Mouse (Mus musculus): ENCODE measurements around the gene Saa2.
A peak's percentile ranks its signal among the peaks of the same experiment; 100 is the strongest.
"Not testable (repeated sequence)": the region's sequence is repeated elsewhere in the genome, so short reads cannot be mapped to it uniquely, and the experiment has no call there.

The Saa2 gene

GRCm38 (mm10) chr7:46751490-46751889 lies at the start of gene Saa2:
Saa2 (plus strand) TSS chr7:46751790.
- no peak for DNase-seq (ENCODE audit: low spot score in 2 of 2)

DNA sequence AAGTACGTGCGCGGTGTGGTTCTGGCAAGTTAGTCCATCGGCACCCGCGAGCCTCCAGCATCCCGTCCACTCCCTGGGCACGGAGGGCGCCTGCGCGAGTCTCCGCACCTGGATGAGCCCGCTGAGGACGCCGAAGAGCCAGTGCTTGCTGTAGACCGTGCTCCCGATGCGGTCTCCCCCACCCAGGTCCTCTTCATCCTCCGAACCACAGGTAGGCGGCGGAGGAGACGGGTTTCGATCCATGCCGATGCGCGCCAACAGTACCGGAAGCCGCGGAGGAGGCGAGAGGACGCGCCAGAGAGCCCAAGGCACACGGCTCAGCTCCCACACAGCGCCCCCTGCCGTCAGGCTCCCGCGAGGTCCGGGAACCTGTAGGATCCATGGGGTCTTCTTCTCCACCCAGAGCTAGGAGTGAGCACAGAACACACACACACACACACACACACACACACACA lies 41.2 kb upstream of the Saa2 start, which contains the start of gene Saal1:
TSS of gene Saal1 (minus strand) at position 291 of the 455 bp plus-strand sequence.
- peak; percentile 80 to 93 for DNase-seq (ENCODE audit: low spot score in 2 of 2)

DNA sequence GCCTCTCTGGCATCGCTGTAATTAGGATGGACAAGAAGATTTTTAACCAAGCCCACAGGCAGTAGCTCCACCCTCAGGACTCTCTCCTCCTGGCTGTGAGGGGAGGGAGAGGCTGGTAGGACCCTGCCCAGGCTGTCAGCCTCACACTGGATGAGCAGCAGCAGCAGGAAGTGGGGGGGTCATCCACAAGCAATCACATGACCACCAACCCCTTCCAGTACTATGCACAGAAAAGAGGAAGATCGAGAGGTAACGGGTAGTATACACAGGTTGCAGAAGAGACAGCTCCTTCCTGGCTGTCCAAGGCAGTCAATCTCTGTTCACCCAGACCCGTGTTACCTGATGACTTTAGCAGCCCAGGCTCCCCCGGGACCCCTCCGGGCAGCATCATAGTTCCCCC lies 39.3 kb upstream of the Saa2 start:
- peak in 1 of 2 experiments; percentile 23 for DNase-seq (ENCODE audit: low spot score in 2 of 2)

GRCm38 (mm10) chr7:46714518-46714917 lies 37.1 kb upstream of the Saa2 start:
- peak; percentile 57 to 78 for DNase-seq (ENCODE audit: low spot score in 2 of 2)

GRCm38 (mm10) chr7:46715600-46715999 lies 36.0 kb upstream of the Saa2 start, which contains the start of gene Saa3:
Saa3 (minus strand) TSS chr7:46715700.
- DNase-seq (ENCODE audit: low spot score in 2 of 2), result no peak

GRCm38 (mm10) chr7:46716897-46717296 lies 34.7 kb upstream of the Saa2 start:
- DNase-seq (ENCODE audit: low spot score in 2 of 2), result no peak

DNA sequence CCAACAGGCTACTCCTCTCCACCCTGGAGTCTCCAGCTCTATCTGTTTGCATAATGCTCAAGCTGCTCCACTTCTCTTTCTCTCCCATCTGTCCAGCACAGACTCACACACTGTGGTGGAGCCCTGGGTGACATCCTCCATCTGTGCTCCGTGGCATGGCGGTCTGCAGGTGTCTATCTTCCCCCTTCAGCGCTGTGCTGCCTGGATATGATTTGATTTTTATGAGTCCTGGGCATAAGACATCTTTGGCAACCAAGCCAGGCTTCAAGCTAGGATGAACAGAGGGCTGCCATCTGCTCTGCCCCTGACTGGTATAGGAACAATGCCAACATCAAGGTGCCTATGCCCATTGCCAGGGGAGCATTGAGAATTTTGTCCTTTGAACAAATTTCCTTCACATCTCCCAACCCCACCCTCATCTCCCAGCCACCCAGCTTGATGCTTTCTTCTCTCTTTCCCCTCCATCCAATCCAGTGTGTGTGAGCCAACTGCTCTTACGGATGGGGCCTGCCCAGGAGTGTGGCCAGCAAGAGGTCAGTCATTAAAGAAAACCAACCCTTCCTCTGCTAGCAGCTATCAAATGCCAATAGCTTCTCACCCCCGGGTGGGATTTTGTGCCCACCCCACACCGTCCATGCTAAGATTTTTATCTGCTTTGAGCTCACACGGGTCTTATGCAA lies 32.9 kb upstream of the Saa2 start:
- DNase-seq (ENCODE audit: low spot score in 2 of 2), result no peak

- no peak for DNase-seq (ENCODE audit: low spot score in 2 of 2)
Measured at GRCm38 (mm10) chr7:46719526-46719925, 32.1 kb upstream of the Saa2 start.

GRCm38 (mm10) chr7:46720460-46720859 lies 31.1 kb upstream of the Saa2 start:
- no peak for DNase-seq (ENCODE audit: low spot score in 2 of 2)

DNA sequence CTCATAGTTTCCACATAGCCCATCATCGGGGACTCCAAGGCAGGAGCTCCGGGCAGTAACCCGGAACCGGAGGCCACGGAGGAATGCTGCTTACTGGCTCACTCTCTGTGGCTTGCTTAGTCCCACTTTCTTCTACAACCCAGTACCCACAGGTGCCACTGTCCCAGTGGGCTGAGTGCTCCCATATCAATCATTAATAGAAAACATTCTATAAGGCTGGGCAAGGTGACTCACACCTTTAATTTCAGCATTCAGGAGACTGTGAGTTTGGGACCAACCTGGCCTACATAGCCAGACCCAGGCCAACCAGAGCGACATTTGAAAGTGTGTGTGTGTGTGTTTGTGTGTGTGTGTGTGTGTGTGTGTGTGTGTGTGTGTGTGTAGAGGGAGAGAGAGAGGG lies 28.2 kb upstream of the Saa2 start:
- DNase-seq (ENCODE audit: low spot score in 2 of 2), result no peak

DNA sequence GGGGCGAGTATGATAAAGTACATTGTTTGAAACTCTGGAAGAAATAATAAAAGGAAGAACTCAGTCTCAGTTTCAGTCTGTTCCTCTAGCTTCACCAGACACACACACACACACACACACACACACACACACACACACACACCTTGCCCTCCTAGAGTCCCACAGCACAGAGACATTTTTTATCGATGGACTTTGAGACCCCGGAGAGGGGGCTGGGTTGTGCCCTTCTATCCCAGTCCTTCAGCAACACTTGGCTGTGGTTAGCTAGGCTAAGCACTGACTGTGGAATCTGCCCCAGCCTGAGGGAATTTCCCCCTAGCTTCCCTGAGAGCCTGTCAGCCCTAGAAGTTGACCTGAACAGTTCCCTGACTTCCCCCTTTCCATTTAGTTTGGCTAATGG lies 27.7 kb upstream of the Saa2 start:
- no peak for DNase-seq (ENCODE audit: low spot score in 2 of 2)

DNA sequence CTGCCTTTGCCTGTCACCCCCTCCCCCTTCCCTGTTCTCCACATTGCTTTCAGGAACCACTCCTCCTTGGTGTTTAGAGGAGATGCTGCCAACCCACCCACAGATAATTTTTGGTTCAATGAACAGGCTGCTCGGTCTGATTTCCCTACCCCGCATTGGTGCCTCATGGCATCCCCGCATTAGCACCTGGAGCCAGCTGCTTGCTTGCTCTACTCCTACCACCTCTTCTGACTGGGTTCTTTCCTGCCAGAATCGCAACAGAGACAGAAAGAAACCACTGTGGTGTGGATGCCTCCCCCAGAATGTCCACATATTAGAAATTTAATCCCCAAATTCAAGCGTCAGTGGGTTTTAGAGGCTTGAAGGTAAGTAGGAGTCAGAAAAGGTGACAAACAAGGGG lies 27.2 kb upstream of the Saa2 start:
- no peak for DNase-seq (ENCODE audit: low spot score in 2 of 2)

DNA sequence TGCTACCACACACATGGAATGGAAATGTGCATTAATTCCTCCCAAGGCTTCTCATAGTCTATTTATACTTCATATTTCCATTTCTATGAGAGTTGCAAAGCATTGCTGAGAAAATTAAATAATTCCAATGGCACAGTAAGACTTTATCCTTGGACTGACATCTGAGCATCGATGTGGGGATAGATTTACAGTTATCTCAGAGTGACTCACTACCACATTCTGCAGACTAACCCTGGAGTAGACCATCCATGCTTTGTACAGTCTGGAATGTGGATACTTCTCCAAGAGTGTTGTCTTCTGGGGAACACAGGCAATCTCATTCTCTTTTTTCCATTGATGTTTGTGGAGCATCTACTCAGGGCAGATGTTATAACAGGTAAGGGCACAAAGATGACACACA lies 24.0 kb upstream of the Saa2 start:
- no peak for DNase-seq (ENCODE audit: low spot score in 2 of 2)

DNA sequence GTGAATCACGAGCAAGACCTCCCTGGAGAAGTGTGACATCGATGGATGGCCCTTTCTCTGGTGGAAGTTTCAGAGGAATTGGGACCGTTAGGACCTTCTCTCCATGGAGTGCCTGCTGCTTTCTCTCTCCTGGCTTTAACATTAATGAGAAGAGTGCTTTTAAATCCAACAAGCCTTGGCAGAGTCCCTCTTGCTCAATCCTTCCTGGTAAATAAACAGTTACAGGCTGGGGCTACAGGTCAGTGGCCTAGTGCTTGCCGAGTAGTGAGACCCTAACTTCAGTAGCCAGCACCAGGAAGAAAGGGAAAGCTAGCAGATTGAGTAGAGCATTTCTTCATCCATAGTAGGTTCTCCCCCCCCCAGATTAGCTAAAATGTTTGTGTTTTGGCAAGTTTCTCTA lies 19.1 kb upstream of the Saa2 start, which contains the start of gene Saa4:
TSS of gene Saa4 (minus strand) at position 146 of the 400 bp plus-strand sequence.
- DNase-seq (ENCODE audit: low spot score in 2 of 2), result no peak

DNA sequence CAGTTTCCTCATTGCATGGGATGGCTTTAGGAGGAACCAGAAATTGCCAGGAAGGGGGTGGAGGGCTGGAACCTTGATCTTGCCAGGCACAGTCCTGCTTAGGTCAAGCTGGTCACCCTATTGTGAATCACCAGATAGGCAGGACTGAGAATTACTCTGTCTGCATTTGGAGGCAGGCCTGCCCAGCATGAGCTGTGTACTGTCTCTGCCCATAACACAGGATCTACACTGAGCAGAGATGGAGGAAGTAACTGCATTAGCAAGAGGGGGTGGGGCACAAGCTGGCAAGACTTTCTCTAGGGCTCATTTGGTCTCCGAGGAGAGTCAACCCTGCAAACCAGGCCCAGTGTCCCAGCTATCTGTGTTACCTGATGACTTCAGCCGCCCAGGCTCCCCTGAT lies 16.6 kb upstream of the Saa2 start:
- peak in 1 of 2 experiments; percentile 58 for DNase-seq (ENCODE audit: low spot score in 2 of 2)

DNA sequence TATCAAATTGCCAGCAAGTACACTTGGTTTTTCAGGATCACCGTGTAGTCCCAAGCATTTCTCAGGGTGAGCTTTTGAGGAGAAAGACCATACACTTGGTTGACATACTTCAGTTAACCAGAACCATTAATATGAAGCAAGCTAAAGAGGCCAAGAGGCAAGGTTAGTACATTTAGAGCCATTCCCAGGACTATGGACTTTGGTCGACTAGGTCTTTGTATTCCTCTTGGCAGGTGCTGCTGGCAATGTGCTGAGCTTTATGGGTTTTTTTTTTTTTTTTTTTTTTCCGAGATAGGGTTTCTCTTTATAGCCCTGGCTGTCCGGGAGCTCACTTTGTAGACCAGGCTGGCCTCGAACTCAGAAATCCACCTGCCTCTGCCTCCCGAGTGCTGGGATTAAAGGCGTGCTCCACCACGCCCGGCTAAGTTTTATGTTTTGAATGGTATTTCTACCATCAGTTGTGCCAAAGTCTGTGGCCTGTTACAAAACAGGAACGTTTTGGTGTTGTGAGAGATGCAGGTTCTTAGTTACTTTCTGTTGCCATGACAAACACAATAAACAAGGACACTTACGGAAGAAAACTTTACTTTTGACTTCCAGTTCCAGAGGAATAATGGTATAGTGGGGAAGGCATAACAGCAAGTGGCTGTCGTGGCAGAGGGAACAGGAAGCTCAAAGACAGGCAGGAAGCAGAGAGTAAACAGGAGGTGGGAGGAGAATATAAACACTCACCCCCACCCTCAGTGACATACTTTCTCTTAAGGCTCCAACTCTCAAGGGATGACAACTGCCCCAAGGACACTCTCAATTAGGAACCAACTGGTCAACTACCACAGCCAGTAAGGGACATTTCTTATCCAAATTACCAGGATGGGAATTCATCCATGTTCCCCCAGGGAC lies 12.8 kb upstream of the Saa2 start:
- no peak for DNase-seq (ENCODE audit: low spot score in 2 of 2)

DNA sequence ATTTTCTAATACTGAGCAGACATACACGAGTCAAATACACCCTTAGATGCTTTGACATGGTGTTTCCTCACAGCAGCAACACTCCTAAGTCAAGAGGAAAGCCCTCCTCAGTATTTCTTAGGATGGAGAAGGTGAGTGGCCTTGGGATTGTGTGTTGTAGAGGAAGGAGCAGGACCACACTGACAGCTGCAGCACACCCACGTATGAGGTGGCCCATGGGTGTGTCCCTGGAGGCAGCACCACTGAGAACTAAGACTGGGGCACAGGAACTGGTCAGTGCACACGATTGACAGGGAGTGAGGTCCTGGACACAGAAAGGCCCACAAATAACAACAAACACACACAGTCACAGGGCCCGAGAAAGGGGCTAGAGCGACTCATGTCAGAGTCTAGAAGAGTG lies 11.5 kb upstream of the Saa2 start:
- not testable (repeated sequence) for DNase-seq (ENCODE audit: low spot score in 2 of 2)

DNA sequence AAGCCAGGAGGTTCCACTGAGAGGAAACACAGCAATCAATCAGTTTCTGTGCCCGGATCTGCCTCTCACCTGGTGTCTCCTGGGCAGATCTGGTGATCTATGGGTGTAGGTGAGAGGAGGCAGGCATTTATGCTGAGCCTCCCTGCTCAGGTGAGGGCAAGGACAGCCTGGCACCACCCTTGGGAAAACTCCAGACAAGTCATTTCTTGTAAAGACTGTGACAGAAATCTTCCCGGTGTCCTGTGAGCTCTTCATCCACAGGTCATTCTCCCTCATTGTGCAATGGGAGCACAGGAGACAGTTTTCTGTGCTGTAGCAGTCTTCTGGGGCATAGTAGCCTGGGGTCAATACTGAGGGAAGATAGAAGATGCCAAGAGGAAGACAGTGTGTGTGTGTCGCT lies 8.7 kb upstream of the Saa2 start, which contains the start of gene Saa1:
TSS of gene Saa1 (minus strand) at position 101 of the 400 bp plus-strand sequence.
- not testable (repeated sequence) for DNase-seq (ENCODE audit: low spot score in 2 of 2)

- no peak for DNase-seq (ENCODE audit: low spot score in 2 of 2)
Measured at GRCm38 (mm10) chr7:46745816-46746215, 5.8 kb upstream of the Saa2 start.

DNA sequence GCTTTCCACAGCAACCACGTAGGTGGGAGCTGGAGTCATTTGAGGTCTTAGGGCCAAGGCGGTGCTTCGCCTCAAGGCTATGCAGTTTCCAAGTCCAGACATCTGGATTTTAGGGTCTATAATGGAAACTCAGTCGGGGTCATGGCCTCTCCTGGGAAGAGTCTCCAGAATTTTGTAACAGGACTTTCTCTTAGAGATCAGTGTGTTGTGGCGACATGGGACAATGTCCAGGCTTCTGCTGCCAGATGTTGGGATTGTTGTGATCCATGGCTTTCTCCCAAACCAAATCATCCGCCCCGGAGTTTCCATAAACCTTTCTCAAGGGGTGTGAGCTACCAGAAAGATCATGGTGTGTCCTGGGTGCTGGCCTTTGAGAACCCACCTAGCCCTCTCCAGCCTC lies 5.2 kb upstream of the Saa2 start:
- DNase-seq (ENCODE audit: low spot score in 2 of 2), result no peak

- no peak for DNase-seq (ENCODE audit: low spot score in 2 of 2)
Measured at GRCm38 (mm10) chr7:46748459-46748858, 3.1 kb upstream of the Saa2 start.

GRCm38 (mm10) chr7:46761049-46761795 lies 9.6 kb downstream of the Saa2 start:
- DNase-seq (ENCODE audit: low spot score in 2 of 2), result no peak
